Mouse (Mus musculus) liver, postnatal 0 days (tissue): ENCODE data around the gene Smad5. TPM values are rescaled to one million over a fixed set of nuclear protein-coding genes. Genes with fewer than 3 reads are reported as not detected.

Experiments
- ATAC-seq: fragments of 200-750 bp; cut with Nextera tagmentation; 2 replicates; pipeline ENCODE4 v1.8.0; 2017; ENCODE audit warnings: mild to moderate bottlenecking, moderate library complexity
- DNase-seq: peaks from one replicate; pipeline ENCODE4 v3.0.0-alpha.2; 2016
- H3K27ac ChIP-seq: fragments of 300-500 bp; sonication (generic); 2 replicates; pipeline ENCODE4 v1.5.1; 2014; ENCODE audit warnings: antibody characterized with exemption, moderate library complexity, mild to moderate bottlenecking, low read depth
- H3K27me3 ChIP-seq: fragments of 300-500 bp; sonication (generic); 2 replicates; pipeline ENCODE4 v1.6.1; 2014; ENCODE audit warnings: low read length, control low read depth, mixed read lengths; ENCODE audit not compliant: insufficient read depth
- H3K36me3 ChIP-seq: fragments of 300-500 bp; sonication (generic); replicated peaks from 2 replicates; pipeline ENCODE4 v1.6.1; 2014; ENCODE audit warnings: mild to moderate bottlenecking, control low read depth, low read length, moderate library complexity, mixed read lengths; ENCODE audit not compliant: insufficient read depth
- H3K4me1 ChIP-seq: fragments of 300-500 bp; sonication (generic); 2 replicates; pipeline ENCODE4 v1.6.1; 2014; ENCODE audit warnings: antibody characterized with exemption, mild to moderate bottlenecking, control low read depth; ENCODE audit not compliant: insufficient read depth
- H3K4me2 ChIP-seq: fragments of 300-500 bp; sonication (generic); 2 replicates; pipeline ENCODE4 v1.6.1; 2014; ENCODE audit warnings: low read depth, mild to moderate bottlenecking, low read length, moderate library complexity, mixed read lengths
- H3K4me3 ChIP-seq: fragments of 300-500 bp; sonication (generic); 2 replicates; pipeline ENCODE4 v1.5.1; 2014; ENCODE audit warnings: low read depth, low read length
- H3K9ac ChIP-seq: fragments of 300-500 bp; sonication (generic); replicated peaks from 2 replicates; pipeline ENCODE4 v1.6.1; 2014; ENCODE audit warnings: mild to moderate bottlenecking, moderate library complexity
- H3K9me3 ChIP-seq: fragments of 300-500 bp; sonication (generic); 2 replicates; pipeline ENCODE4 v1.6.1; 2016; ENCODE audit warnings: mild to moderate bottlenecking, control low read depth, low read length, mixed read lengths
- CTCF ChIP-seq: sonication (generic); IDR thresholded peaks from 2 replicates; pipeline ENCODE4 v1.5.1; 2016; ENCODE audit warnings: antibody characterized with exemption, low read depth
- EP300 ChIP-seq: IDR thresholded peaks from 2 replicates; pipeline ENCODE4 v1.6.1; 2016; ENCODE audit warnings: antibody characterized with exemption, low read depth, mild to moderate bottlenecking
- WGBS: fragments of 180-500 bp; shearing (Covaris S2); extraction: QIAGEN DNeasy Blood & Tissue Kit; methylation state at CpG from one replicate; pipeline ENCODE4 v1.1.7; 2014; ENCODE audit not compliant: insufficient replicate concordance; 5-methylcytosine and 5-hydroxymethylcytosine counted together
- polyA plus RNA-seq: library from polyadenylated mRNA; unstranded; fragments of >200 nt; fragmentation: Nextera tagmentation; extraction: Ambion mirVana; gene quantifications from 2 replicates; pipeline ENCODE4 v1.2.1, GENCODE M21; 2015

The Smad5 gene
- polyA plus RNA-seq, 1 experiment from 2014 or later = 3.8 TPM

- Histone ChIP-seq H3K4me3 (no peak overlapping the region), H3K4me1 (no peaks in the 10 kb centered on the region), H3K36me3 (no peaks in the 10 kb centered on the region), H3K4me2 (no peak overlapping the region), H3K9me3 (no peaks in the 10 kb centered on the region), H3K9ac (no peak overlapping the region), H3K27ac (no peak overlapping the region), H3K27me3 (no peaks in the 10 kb centered on the region)
- WGBS = 61% methylated on average over 17 of the region's 17 CpGs
- ATAC-seq = no peak
- no peak for TF ChIP-seq EP300
- no peak for TF ChIP-seq CTCF
- DNase-seq = no peak
Observed at GRCm38 (mm10) chr13:56664256-56665170, 38.3 kb upstream of the Smad5 start.

- DNase-seq = no peak
- Histone ChIP-seq H3K4me3 (no peak overlapping the region), H3K27me3 (no peaks in the 10 kb centered on the region), H3K9ac (no peak overlapping the region), H3K4me2 (no peak overlapping the region), H3K4me1 (no peaks in the 10 kb centered on the region), H3K36me3 (no peaks in the 10 kb centered on the region), H3K27ac (no peak overlapping the region), H3K9me3 (no peaks in the 10 kb centered on the region)
- TF ChIP-seq CTCF (no peak), EP300 (no peak)
- no peak for ATAC-seq
- WGBS = 73% methylated on average over 11 of the region's 11 CpGs
Observed at GRCm38 (mm10) chr13:56671206-56671605, 31.6 kb upstream of the Smad5 start.

GRCm38 (mm10) chr13:56677731-56678130 lies 25.1 kb upstream of the Smad5 start:
- Histone ChIP-seq H3K9me3 (no peaks in the 10 kb centered on the region), H3K27ac (peak overlapping the region; percentile 59; the same call in 1 of the 2 replicates), H3K4me1 (peaks cover 5% of the 10 kb centered on the region; the same call in 1 of the 2 replicates), H3K4me3 (no peak overlapping the region), H3K36me3 (no peaks in the 10 kb centered on the region), H3K4me2 (no peak overlapping the region), H3K9ac (no peak overlapping the region), H3K27me3 (no peaks in the 10 kb centered on the region)
- 64% methylated on average over 4 of the region's 4 CpGs for WGBS
- no peak for DNase-seq
- TF ChIP-seq EP300 (no peak), CTCF (no peak)
- no peak for ATAC-seq

- DNase-seq (peak; percentile 34), ATAC-seq (peak; percentile 56; the same call in 1 of the 2 replicates)
- WGBS = 34% methylated on average over 10 of the region's 10 CpGs
- no peak overlapping the region for H3K4me2 ChIP-seq
- no peak overlapping the region for H3K9ac ChIP-seq
- peak overlapping the region; percentile 59 for H3K27ac ChIP-seq
- no peaks in the 10 kb centered on the region for H3K27me3 ChIP-seq
- no peaks in the 10 kb centered on the region for H3K9me3 ChIP-seq
- no peak overlapping the region for H3K4me3 ChIP-seq
- no peaks in the 10 kb centered on the region for H3K36me3 ChIP-seq
- H3K4me1 ChIP-seq = peaks cover 5% of the 10 kb centered on the region; the same call in 1 of the 2 replicates
- TF ChIP-seq CTCF = no peak
- TF ChIP-seq EP300 = no peak
Observed at GRCm38 (mm10) chr13:56678188-56678787, 24.5 kb upstream of the Smad5 start.

GRCm38 (mm10) chr13:56678826-56679504 lies 23.8 kb upstream of the Smad5 start:
- DNase-seq = peak; percentile 25
- 0 out of 2 replicates have a peak, but pooled peaks have one; percentile 15 for ATAC-seq
- Histone ChIP-seq H3K27me3 (no peaks in the 10 kb centered on the region), H3K4me2 (no peak overlapping the region), H3K4me1 (peaks cover 5% of the 10 kb centered on the region; the same call in 1 of the 2 replicates), H3K9me3 (no peaks in the 10 kb centered on the region), H3K36me3 (no peaks in the 10 kb centered on the region), H3K27ac (peak overlapping the region; percentile 59), H3K9ac (no peak overlapping the region), H3K4me3 (no peak overlapping the region)
- WGBS = 60% methylated on average over 10 of the region's 10 CpGs
- TF ChIP-seq CTCF (no peak), EP300 (no peak)

GRCm38 (mm10) chr13:56681924-56682323 lies 20.9 kb upstream of the Smad5 start:
- 60% methylated on average over 4 of the region's 4 CpGs for WGBS
- no peaks in the 10 kb centered on the region for H3K36me3 ChIP-seq
- H3K4me2 ChIP-seq = no peak overlapping the region
- H3K9ac ChIP-seq = no peak overlapping the region
- no peaks in the 10 kb centered on the region for H3K27me3 ChIP-seq
- TF ChIP-seq CTCF = no peak
- TF ChIP-seq EP300 = no peak
- DNase-seq (no peak), ATAC-seq (no peak)
- no peaks in the 10 kb centered on the region for H3K9me3 ChIP-seq
- H3K4me3 ChIP-seq = no peak overlapping the region
- no peak overlapping the region for H3K27ac ChIP-seq
- peaks cover 5% of the 10 kb centered on the region; the same call in 1 of the 2 replicates for H3K4me1 ChIP-seq
